Mouse (Mus musculus) inflammation-experienced regulatory T-cells, adult 16 weeks (primary cell): Measurements from ENCODE around the gene Ddb2. TPM values are rescaled to one million over a fixed set of nuclear protein-coding genes. Genes with fewer than 3 reads are reported as not detected.

Source experiments
- polyA plus RNA-seq: library from polyadenylated mRNA; unstranded; fragments of 100-300 nt; shearing (Covaris generic); gene quantifications from one replicate; pipeline ENCODE4 v1.2.1, GENCODE M21; 2017

The Ddb2 gene
- 93.8 TPM for polyA plus RNA-seq

DNA sequence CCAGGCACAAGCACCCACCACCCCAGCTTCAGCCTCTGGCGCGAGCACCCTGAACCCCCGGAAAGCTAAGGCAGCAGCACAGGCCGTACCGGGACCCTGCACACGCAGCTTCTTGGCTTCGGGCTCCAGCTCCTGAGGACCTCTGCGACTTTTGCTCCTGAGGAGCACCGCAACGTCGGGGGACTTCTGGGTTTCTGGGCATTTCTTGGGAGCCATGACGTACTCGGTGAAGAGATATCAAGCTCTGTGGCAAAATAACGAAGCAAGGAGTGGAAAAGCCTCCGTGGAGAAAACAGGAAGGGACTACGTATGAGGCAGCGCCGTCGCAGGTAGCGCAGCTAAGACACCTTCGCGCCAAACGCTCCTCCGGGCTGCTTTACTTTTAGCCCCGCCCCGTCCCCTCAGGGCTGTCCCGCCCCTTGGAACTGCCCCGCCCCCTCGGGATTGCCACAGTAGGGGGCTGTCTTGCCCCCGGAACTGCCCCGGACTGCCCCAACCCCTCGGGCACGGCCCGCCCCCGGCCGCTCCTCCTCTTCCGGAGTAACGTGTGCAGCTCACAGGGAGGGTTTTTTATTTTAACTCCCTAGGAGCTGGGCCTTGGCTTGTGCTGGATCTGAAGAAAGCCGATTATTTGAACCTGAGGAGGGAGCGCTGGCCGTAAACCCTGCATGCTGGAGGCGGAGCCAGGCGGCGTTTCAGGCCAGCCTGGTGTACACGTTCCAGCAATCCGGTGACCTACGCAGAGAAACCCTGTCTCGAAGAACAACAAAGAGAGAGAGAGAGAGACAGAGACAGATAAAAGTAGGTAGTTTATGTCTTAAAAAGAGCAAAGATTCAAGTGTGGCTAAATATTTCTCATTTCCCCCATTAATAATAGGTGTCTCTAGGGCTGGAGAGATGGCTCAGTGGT lies at the start of gene Ddb2:
TSS of gene Ddb2 (minus strand) at position 382 of the 910 bp plus-strand sequence.

DNA sequence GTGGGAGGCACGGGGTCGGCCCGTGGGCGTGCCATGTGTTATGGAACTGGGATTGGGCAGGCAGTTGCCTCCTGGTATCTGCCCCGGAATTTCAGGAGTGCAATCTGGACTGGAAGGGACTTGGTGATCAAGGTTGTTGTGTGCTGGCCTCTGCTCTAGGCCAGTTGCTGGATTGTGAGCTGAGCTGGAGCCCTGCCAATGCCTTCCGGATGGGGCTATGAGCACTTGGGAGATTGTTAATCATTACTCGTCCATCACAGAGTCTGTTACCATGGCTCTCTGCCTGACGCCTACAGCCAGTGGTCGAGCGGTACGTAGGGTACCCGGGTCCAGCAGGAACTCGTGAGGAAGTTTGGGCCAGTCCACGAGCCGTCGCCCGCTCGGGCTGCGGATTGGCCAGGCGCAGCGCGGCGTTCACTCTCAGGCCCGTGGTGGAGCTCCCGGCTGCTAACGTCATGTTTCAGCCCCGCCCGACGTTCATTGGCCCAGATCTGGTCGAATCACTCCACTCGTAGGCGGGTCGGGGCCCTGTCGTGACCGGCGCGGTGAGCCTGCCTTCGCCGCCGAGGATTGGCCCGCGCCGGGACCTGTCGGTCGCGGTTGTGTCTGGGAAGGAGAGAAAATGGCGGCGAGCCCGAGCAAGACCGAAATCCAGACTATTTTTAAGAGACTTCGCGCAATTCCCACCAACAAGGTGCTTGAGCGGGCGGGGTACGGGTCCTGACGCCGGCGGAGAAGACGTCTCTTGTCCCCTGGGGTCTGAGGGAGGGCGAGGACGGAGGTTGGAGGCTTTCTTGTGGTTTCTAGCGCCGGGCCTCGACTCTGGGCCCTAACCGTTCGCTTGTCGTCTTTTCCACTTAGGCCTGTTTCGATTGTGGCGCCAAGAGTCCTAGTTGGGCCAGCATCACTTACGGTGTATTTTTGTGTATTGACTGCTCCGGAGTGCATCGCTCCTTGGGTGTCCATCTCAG lies 28.2 kb upstream of the Ddb2 start, which contains the start of gene Arfgap2:
TSS of gene Arfgap2 (plus strand) at position 264 of the 971 bp plus-strand sequence.

GRCm38 (mm10) chr2:91255661-91256150 lies 18.9 kb upstream of the Ddb2 start, which contains the start of gene Pacsin3:
Gene Pacsin3 (plus strand): TSS chr2:91255954.

DNA sequence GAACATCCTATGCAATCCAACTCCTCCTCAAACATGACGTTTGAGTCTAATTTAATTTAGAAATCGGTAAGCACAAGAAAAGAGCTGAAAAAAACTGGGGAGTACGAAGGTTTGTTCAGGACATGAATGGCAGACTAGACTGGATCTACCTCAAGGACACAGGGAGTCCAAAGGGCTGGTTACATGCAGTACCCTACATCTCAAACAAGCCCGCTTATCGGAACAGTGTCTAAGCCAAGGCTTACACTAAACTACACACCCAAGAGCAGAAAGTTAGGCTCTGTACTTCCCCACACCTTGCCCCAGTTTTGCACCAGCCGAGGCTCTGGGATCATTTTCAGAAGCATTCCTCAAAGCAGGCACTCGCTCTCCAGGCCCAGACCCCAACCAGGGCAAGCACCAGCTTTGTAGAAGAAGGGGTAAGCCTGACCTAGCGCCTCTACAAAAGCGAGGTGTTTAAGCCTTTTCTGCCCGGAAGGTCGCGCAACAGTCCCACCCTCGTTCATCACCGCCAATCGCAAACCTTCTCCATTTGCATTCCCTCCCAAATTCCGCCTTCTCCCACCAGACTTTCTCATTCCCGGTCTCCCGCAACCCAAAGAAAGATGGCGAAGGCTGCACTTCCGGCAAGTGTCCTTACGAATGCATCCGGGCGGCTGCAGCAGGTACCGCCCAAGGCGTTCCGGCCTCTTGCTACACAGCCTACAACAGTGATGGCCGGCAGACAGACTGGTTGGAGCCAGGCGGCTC lies 34.4 kb downstream of the Ddb2 start, which contains the start of the genes Nr1h3 and Acp2:
TSS of gene Nr1h3 (minus strand) at position 613 of the 750 bp plus-strand sequence.
TSS of gene Acp2 (plus strand) at position 664 of the 750 bp plus-strand sequence.

DNA sequence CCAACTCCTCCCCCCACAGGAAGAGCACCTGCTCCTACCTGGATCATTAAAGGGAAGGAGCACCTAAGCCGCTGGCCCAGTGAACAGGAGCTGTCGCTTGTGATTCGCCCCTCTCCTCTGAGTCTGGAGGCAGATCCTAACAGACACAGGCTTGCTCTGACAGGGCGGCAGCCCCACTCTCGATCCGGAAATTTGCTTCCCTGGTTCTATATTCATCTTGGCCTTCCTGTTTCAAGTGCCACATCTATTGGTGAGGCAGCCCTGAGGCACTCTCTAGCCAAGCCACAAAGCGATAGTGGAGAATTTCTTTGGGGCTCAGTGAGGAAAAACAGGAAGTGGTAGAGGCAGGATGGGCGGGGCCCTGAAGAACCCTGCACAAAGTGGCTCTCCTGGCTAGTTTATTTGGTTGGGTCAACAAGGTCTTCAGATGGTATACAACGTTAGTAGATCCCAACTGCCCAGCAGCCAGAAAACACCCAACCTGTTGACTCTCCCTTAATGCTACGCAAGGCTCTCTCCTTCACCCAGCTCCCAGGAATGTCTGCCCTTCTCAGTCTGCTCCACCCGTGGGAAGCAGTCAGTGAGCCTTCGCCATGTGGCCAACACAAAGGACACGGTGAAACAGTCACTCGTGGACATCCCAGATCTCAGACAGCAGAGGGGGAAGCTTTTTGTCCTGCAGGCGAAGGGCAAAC lies 52.9 kb downstream of the Ddb2 start, which contains the start of gene Madd:
TSS of gene Madd (minus strand) at position 127 of the 695 bp plus-strand sequence.

Other genes with a start within 250 kb of the Ddb2 start
- 5.3 TPM for gene Rapsn, start 201.4 kb downstream of the Ddb2 start, polyA plus RNA-seq
- gene Psmc3, start 183.0 kb downstream of the Ddb2 start, polyA plus RNA-seq = 292 TPM
- gene Slc39a13, start 166.6 kb downstream of the Ddb2 start, polyA plus RNA-seq = 49.2 TPM
- gene Spi1, start 154.6 kb downstream of the Ddb2 start, polyA plus RNA-seq = 1.3 TPM
- not detected for gene Mybpc3, start 118.8 kb downstream of the Ddb2 start, polyA plus RNA-seq
- 140 TPM for gene Madd, start 53.1 kb downstream of the Ddb2 start, polyA plus RNA-seq
- 3.2 TPM for gene Nr1h3, start 34.1 kb downstream of the Ddb2 start, polyA plus RNA-seq
- gene Acp2, start 34.1 kb downstream of the Ddb2 start, polyA plus RNA-seq = 27.8 TPM
- gene Pacsin3, start 19.0 kb upstream of the Ddb2 start, polyA plus RNA-seq = 0.79 TPM
- gene Arfgap2, start 28.0 kb upstream of the Ddb2 start, polyA plus RNA-seq = 152 TPM
- gene 1110051M20Rik, start 207.7 kb upstream of the Ddb2 start, polyA plus RNA-seq = 32.4 TPM
- gene Lrp4, start 220.5 kb upstream of the Ddb2 start, polyA plus RNA-seq = not detected